Mouse (Mus musculus) lung, embryonic 14.5 days (tissue): ENCODE data around the gene Mfsd4a. TPM values are rescaled to one million over a fixed set of nuclear protein-coding genes. Genes with fewer than 3 reads are reported as not detected.

Source experiments
- ATAC-seq: fragments of 200-750 bp; cut with Nextera tagmentation; 2 replicates; pipeline ENCODE4 v1.8.0; 2017; ENCODE audit warnings: mild to moderate bottlenecking, moderate TSS enrichment, moderate library complexity; ENCODE audit not compliant: insufficient read depth
- DNase-seq: peaks from one replicate; pipeline ENCODE4 v3.0.0-alpha.2; 2015
- H3K27ac ChIP-seq: fragments of 300-500 bp; sonication (generic); 2 replicates; pipeline ENCODE4 v1.5.1; 2014; ENCODE audit warnings: low read depth, mild to moderate bottlenecking, moderate library complexity
- H3K27me3 ChIP-seq: fragments of 300-500 bp; sonication (generic); 2 replicates; pipeline ENCODE4 v1.6.1; 2014; ENCODE audit warnings: low read length, control low read depth; ENCODE audit not compliant: insufficient read depth
- H3K36me3 ChIP-seq: fragments of 300-500 bp; sonication (generic); 2 replicates; pipeline ENCODE4 v1.6.1; 2014; ENCODE audit warnings: control low read depth; ENCODE audit not compliant: insufficient read depth
- H3K4me1 ChIP-seq: fragments of 300-500 bp; sonication (generic); 2 replicates; pipeline ENCODE4 v1.6.1; 2014; ENCODE audit warnings: antibody characterized with exemption, control low read depth; ENCODE audit not compliant: insufficient read depth
- H3K4me2 ChIP-seq: fragments of 300-500 bp; sonication (generic); 2 replicates; pipeline ENCODE4 v1.6.1; 2014; ENCODE audit warnings: mild to moderate bottlenecking
- H3K4me3 ChIP-seq: fragments of 300-500 bp; sonication (generic); 2 replicates; pipeline ENCODE4 v1.5.1; 2014; ENCODE audit warnings: low read depth, low read length
- H3K9ac ChIP-seq: fragments of 300-500 bp; sonication (generic); 2 replicates; pipeline ENCODE4 v1.6.1; 2014
- H3K9me3 ChIP-seq: fragments of 300-500 bp; sonication (generic); 2 replicates; pipeline ENCODE4 v1.6.1; 2016; ENCODE audit warnings: low read depth, low read length, control low read depth
- CTCF ChIP-seq: IDR thresholded peaks from 2 replicates; pipeline ENCODE4 v1.5.1; 2016; ENCODE audit warnings: antibody characterized with exemption, low read depth
- WGBS: fragments of 180-500 bp; shearing (Covaris S2); extraction: QIAGEN DNeasy Blood & Tissue Kit; methylation state at CpG from one replicate; pipeline ENCODE4 v1.1.7; 2014; 5-methylcytosine and 5-hydroxymethylcytosine counted together
- polyA plus RNA-seq: library from polyadenylated mRNA; unstranded; fragments of >200 nt; fragmentation: Nextera tagmentation; extraction: Ambion mirVana; gene quantifications from 2 replicates; pipeline ENCODE4 v1.2.1, GENCODE M21; 2014

The Mfsd4a gene
- polyA plus RNA-seq, 1 experiment from 2014 or later = 23.8 TPM

DNA sequence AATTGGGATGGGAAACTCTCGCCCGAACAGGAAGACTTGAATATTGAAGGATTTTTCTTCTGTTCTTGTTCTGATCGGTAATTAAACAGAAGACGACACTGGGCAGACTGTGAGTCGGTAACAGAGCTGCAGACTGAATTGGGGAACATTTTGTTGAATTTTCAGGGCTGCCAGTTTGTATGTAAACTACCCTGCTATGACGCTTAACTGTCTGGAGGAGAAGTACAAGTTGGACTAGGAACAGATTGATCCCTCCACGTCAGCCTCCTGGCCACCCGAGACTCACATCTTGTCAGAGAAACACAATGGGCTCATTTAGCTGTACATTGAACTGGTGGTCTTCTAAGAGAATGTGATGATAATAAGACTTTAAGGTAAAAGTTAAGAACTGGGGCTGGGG is 55.0 kb downstream of the Mfsd4a start:
- no peak for TF ChIP-seq CTCF
- H3K9me3 ChIP-seq = no peaks in the 10 kb centered on the region
- no peaks in the 10 kb centered on the region for H3K27me3 ChIP-seq
- H3K4me1 ChIP-seq = peaks cover 7% of the 10 kb centered on the region; the same call in 1 of the 2 replicates
- H3K36me3 ChIP-seq = peaks cover 24% of the 10 kb centered on the region
- ATAC-seq (no peak), DNase-seq (no peak)
- no peak overlapping the region for H3K27ac ChIP-seq
- H3K4me2 ChIP-seq = no peak overlapping the region
- no peak overlapping the region for H3K9ac ChIP-seq
- 80% methylated on average over 8 of the region's 8 CpGs for WGBS
- H3K4me3 ChIP-seq = no peak overlapping the region

GRCm38 (mm10) chr1:132011785-132012184 is 56.1 kb downstream of the Mfsd4a start:
- no peak for ATAC-seq
- peaks cover 8% of the 10 kb centered on the region for H3K4me1 ChIP-seq
- no peaks in the 10 kb centered on the region for H3K27me3 ChIP-seq
- no peaks in the 10 kb centered on the region for H3K9me3 ChIP-seq
- no peak for TF ChIP-seq CTCF
- peaks cover 18% of the 10 kb centered on the region for H3K36me3 ChIP-seq
- H3K4me3 ChIP-seq = no peak overlapping the region
- no peak overlapping the region for H3K9ac ChIP-seq
- no peak for DNase-seq
- no peak overlapping the region for H3K27ac ChIP-seq
- no peak overlapping the region for H3K4me2 ChIP-seq
- 75% methylated on average over 2 of the region's 2 CpGs for WGBS

DNA sequence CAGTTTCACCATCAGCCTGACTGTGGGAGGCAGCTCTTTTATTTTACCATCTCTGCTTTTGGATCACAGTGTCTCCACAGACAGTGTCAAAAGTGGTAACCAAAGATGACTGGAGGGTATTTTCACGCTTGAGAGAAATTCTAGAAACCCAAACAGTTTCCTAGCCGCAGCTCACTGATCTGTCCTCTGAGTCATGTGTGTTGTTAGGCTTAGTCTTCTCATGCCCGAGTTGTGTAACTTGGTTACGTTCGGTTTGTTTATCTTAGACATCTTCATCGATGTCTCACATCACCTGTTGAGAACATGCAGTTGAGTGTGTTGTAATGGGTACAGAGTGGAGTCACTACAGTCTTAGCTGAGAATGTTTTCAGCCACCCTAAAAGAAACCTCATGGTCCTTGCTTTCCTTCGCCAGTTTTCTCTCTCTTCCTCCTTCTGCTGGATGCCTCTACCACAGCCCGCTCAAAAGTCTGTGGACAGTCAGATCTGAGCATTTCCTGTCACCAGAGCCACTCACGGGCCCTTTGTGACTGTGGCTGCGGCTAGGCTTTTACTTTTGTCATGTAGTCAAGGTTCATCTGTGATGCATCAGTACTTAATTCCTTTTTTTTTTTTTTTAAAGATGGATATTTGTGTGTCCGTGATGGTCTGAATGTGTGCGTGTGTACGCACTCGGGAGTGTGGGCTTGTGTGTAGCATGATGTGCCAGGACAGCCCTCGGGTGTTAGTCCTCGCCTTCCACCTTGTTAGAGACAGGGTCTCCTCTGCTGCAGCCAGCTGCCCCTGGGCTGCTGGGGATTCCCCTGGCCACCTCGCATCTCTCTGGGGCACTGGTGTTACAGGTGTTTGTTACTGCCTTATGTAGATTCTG is 57.0 kb downstream of the Mfsd4a start:
- H3K27ac ChIP-seq = no peak overlapping the region
- H3K9ac ChIP-seq = no peak overlapping the region
- no peak for TF ChIP-seq CTCF
- H3K4me1 ChIP-seq = peaks cover 10% of the 10 kb centered on the region
- ATAC-seq (no peak), DNase-seq (no peak)
- no peaks in the 10 kb centered on the region for H3K27me3 ChIP-seq
- H3K36me3 ChIP-seq = peaks cover 18% of the 10 kb centered on the region
- WGBS = 78% methylated on average over 17 of the region's 17 CpGs
- H3K4me3 ChIP-seq = no peak overlapping the region
- no peaks in the 10 kb centered on the region for H3K9me3 ChIP-seq
- H3K4me2 ChIP-seq = no peak overlapping the region

DNA sequence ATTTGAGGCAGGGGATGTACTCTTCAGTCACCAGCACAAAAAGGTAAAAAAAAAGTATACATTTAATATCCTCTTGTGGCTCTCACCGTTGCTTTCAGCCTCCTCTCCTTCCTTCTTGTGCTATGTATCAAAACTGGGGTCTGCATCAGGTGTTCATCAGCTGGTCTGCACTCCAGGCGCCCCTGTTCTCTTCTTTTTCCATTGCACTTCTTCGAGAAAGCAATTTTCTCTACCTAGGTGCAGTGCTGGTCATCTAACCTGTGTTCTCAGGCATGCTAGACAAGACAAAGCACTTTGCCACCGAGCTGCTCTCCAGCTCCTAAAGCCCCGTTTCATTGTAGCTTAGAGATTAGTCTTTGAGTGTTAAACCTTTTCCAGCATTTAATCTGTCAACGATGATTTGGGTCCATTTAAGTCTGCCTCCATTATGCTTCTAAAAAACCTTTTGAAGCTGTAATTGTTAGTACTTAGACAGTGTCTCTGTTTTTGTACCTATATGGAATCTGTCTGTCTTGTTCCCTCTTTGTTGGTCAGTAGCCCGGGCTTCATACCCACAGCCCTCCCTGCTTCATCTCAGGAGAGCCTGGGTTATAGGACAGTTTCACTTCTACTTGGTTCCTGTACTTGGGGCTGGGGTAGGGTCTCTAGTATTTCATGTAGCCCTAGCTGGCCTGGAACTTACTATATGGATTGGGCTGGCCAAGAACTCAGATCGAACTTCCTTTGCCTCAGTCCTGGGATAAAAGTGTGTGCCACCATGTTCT is 58.8 kb downstream of the Mfsd4a start:
- H3K9me3 ChIP-seq = no peaks in the 10 kb centered on the region
- H3K9ac ChIP-seq = peak overlapping the region; percentile 97
- 34% methylated on average over 8 of the region's 8 CpGs for WGBS
- H3K4me3 ChIP-seq = peak overlapping the region; percentile 86
- TF ChIP-seq CTCF = no peak
- peaks cover 10% of the 10 kb centered on the region for H3K4me1 ChIP-seq
- H3K4me2 ChIP-seq = peak overlapping the region; percentile 90
- ATAC-seq (no peak), DNase-seq (no peak)
- peak overlapping the region; percentile 100; the same call in 1 of the 2 replicates for H3K27ac ChIP-seq
- H3K36me3 ChIP-seq = peaks cover 2% of the 10 kb centered on the region; the same call in 1 of the 2 replicates
- no peaks in the 10 kb centered on the region for H3K27me3 ChIP-seq

DNA sequence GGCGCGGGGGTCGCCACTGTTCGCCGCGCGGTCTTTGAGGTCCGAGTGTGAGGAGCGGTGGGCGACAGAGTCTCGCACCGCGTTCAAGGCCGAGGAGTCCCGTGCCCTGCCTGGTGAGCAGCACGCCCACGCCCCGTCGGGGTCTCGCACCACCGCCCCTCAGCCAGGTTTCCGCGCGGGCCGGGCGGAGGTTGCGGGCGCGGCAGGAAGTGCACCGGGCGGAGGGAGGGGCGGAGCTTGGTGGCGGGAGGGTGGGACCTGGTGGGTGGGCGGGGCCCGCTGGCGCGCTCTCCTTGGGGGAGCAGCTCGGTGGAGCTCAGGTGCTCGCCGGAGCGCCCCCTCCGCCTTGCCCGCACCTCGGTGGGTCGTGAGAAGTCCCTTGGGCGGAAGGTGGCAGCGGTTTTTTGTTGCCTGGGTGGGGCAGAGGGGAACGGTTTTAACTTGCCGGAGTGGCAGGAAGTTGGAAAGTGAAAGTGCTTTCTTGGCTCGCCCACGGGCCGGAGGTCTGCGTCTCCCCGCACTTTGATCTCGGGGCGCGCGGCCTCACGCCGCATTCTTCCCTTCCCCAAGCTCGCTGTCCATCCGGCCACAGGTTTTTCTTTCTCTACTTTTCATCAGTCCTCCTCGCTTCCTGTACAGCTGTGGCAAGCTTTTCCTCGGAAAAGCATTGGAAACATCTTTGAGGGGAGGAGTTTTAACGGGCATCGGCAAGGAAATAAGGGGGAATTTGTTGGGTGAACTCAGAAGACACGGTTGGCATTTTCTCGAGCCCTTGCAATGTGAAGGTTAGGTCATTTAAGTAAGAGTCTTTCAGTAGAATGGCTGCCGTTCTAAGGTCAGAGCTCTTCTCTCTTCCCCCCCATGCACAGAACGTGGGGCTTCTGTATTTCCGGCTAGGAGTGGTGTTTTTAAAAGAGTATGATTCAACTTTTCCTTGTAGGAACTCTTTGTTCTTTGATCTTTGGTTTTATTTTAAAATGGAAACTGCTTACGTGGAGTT is 59.7 kb downstream of the Mfsd4a start:
- under 1% methylated on average over 67 of the region's 72 CpGs for WGBS
- ATAC-seq = peak; percentile 91
- H3K4me2 ChIP-seq = peak overlapping the region; percentile 90
- H3K27me3 ChIP-seq = no peaks in the 10 kb centered on the region
- H3K36me3 ChIP-seq = no peaks in the 10 kb centered on the region
- H3K9me3 ChIP-seq = no peaks in the 10 kb centered on the region
- H3K27ac ChIP-seq = peak overlapping the region; percentile 100
- no peak for TF ChIP-seq CTCF
- peaks cover 10% of the 10 kb centered on the region for H3K4me1 ChIP-seq
- peak overlapping the region; percentile 97 for H3K9ac ChIP-seq
- H3K4me3 ChIP-seq = peak overlapping the region; percentile 86
- peak; percentile 91 for DNase-seq

DNA sequence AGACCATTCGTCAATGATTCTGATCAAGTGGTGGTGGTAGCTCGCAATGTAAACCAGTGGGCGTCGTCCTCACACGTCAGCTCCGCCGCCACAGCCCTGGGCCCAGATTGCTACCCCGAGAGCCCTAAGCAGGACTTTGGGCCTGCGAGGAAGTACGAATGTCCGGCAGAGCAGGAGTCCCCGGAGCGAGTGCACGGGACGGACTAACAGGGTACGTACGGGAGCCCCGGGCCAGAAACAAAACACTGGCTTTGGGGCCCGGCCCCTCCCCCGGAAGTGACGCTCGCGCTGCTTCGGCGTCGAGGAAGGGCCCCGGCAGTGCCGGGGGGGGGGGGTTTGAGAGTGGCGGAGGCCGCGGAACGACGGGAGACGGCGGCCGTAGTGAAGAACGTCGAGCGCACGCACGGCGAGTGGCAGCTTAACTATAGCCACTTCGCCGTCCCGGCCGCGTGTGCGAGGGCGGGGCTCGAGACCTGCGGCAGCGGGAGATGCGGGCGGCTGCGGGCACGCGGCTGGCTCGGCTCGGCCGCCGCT is 60.5 kb downstream of the Mfsd4a start, which contains the start of gene Elk4:
Gene Elk4 (plus strand): TSS at position 326 of the 534 bp plus-strand sequence.
- WGBS = under 1% methylated on average over 60 of the region's 61 CpGs
- Histone ChIP-seq H3K27ac (peak within 1 kb of the TSS; percentile 100), H3K4me3 (peak within 1 kb of the TSS; percentile 86), H3K4me1 (peaks cover 10% of the 10 kb centered on the region), H3K9me3 (no peaks in the 10 kb centered on the region), H3K4me2 (peak within 1 kb of the TSS; percentile 90), H3K9ac (peak within 1 kb of the TSS; percentile 97), H3K27me3 (no peaks in the 10 kb centered on the region), H3K36me3 (no peaks in the 10 kb centered on the region)
- peak; percentile 93 for ATAC-seq
- no peak for TF ChIP-seq CTCF
- DNase-seq = peak; percentile 95
